Mouse (Mus musculus) left cerebral cortex, postnatal 25 days (tissue): ENCODE data around the gene Gm17482. TPM values are rescaled to one million over a fixed set of nuclear protein-coding genes. Genes with fewer than 3 reads are reported as not detected.

Experiments used
- DNase-seq, 2 experiments: peaks; one replicate each; pipeline ENCODE4 v3.0.0; 2022; ENCODE audit warnings: low spot score in 2 of 2, mixed read lengths in 1 of 2
- intact Hi-C: fragments of 180-260 bp; cut with DNase I; formaldehyde crosslinking; loops from one replicate; pipeline ENCODE4 v1.15.1; 2025
- total RNA-seq, 2 experiments: library from RNA; stranded (reverse); gene quantifications; 2 replicates each; pipeline ENCODE4 v1.2.3; 2021

Gm17482 gene
- total RNA-seq, 2 experiments from 2014 or later: not detected

DNA sequence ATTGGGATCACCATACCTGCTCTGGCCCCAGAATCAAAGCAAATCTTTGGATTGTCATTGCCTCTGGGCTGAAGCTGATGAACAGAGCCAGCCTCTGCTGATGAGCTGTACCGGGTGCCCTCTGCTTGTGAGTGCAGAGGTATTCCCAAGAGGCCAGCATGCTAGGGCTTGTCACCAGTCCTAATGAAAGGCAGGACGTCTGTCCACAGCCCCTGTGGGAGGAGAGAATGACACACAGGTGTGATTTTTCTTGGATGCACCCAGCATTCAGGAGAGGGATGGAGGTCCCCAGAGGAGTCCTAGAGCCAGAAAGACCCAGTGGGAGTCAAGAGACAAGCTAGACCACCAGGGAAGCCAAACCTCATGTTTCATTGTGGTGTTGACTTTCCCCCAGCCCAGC is 52.5 kb downstream of the Gm17482 start:
- intact Hi-C loops: loop anchor here (5.0 kb wide), 1 partner anchor 258 kb away; no protein-coding TSS in a partner anchor
- no peak for DNase-seq

DNA sequence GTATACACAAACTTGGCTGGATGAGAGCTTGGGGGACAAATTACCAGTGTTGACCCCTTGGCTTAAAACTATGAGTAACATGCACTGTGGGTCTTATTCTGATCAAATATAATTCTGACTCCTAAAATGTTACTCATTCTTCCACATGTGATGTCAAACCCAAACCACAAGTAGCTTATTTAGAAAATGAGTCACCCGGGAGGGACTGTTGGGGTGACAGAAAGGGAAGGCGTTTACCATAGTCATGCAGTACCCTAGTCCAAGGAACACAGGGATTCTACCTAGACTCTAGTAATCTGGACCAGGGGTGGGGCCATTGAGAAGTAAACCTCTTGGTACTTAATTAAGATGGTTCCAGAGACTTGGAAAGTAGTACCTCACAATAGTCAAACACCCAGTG is 57.0 kb downstream of the Gm17482 start:
- intact Hi-C loops: no loop called here
- peak in 1 of 2 experiments; percentile 61 for DNase-seq

DNA sequence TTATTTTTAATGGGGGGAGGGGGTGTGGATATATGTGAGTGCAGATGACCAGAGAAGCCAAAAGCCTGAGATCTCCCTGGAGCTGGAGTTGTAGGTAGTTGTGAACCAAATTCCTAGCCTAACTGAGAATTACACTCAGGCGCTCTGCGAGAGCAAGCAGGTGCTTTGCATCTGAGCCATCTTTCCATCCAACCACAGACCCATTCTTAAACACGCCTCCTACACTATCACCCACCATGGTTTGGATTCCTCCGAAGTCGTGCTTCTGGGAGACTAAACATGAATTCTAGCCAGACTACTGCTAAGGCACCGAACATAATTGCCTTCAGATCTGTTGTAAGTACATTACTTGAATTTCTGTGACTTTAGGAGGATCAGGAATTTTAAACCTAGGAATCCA is 59.3 kb downstream of the Gm17482 start:
- intact Hi-C loops: loop anchor here (1.0 to 2.0 kb wide), 2 partner anchors 35 to 74 kb away; partner anchors contain the start of gene Pparg
- DNase-seq: peak; percentile 46 to 93

DNA sequence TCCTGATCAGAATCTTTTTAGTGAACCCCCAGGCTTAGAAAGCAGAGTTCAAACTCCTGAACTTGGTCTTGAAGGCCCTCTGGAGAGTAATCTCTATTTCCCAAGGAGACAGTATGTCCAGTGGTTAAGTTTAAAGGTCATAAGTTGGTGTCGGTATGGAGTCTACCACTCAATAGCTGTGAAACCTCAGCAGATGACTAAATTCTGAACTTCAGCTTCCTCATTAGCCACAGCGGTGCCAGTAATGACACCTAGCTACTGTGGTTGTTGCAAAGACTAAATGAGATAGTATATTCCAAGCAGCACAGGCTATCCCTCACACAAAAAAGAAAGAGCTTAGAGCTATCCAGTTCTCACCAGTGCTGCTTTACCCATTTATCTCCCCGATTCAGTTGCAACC is 61.1 kb downstream of the Gm17482 start:
- intact Hi-C loops: no loop called here
- DNase-seq: no peak

DNA sequence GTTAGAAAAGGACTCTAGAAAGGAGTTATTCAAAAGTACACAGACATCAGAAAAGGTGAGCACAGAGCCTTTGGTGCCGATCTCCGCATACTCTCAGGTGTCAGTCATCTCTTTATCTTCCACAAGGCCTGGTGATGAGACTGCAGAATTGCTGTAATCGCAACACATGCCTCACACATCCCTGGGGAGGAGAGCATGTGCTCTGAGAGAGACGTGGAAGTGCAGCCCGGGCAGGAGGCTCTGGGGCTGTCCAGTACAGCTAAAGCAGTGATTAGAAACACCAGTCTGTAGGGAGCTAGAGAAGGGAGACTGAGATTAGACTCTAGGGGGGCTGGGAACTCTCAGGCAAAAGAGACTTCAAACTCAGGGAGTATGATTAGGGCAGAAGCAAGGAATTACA is 63.4 kb downstream of the Gm17482 start:
- intact Hi-C loops: no loop called here
- DNase-seq: no peak

DNA sequence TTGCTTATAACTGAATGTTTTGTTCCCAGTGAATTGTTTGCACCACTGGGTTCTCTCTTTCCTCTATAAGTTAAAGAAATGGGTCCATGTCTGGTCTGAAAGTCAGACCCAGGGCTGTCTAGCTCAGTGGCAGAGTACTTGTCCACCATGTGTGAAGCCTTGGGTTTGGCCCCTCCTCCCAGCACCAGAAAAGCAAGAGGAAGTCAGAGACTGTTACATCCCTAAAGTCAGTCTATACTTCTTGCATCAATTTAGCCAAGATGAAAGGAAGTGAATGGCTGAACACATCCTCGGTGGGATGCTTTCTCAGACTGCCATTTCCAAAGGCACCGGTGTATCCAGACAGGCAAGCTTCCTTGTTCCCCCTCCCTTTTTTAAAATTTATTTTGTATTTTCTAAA is 63.9 kb downstream of the Gm17482 start:
- DNase-seq: no peak
- intact Hi-C loops: no loop called here

DNA sequence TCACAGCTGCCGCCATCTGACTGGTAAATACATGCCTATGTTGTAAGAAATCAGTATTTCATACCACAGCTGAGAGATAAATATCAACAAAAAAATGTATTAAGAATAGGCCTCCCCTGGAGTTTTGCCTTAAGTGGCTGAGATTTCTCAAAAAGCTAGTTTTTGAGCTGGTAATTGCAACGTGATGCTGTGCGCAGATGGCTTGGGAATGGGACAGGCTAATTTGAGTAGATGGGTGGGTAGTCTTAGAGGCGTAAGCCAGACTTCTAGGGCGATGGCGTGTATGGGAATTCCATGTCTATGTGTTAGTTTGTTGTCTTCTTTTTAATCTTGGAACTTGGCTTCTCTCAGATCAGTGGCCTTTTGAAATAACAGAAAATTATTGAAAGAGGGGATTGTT is 64.7 kb downstream of the Gm17482 start:
- peak in 1 of 2 experiments; percentile 86 for DNase-seq
- intact Hi-C loops: loop anchor here (2.0 kb wide), 1 partner anchor 21 kb away; no protein-coding TSS in a partner anchor

DNA sequence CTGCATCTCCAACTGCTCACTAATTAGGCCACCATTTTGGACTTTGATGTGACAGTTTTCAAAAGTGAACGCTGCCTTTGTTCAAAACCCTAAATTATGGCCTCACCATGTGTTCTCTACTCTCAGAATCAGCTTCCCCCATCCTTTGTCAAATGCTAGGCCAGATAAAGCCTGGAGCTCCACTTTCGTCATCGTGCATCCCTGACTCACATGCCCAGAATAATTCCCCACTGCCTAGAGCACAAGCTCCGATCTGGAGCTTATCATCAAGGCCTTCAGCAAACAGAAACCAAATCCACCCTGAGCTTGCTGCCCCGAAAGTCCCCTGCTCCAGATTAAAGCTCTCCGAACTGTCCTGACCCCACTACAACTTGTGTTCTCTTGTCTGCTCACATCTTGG is 65.5 kb downstream of the Gm17482 start:
- peak in 1 of 2 experiments; percentile 90 for DNase-seq
- intact Hi-C loops: loop anchor here (2.0 kb wide), 1 partner anchor 20 kb away; no protein-coding TSS in a partner anchor

DNA sequence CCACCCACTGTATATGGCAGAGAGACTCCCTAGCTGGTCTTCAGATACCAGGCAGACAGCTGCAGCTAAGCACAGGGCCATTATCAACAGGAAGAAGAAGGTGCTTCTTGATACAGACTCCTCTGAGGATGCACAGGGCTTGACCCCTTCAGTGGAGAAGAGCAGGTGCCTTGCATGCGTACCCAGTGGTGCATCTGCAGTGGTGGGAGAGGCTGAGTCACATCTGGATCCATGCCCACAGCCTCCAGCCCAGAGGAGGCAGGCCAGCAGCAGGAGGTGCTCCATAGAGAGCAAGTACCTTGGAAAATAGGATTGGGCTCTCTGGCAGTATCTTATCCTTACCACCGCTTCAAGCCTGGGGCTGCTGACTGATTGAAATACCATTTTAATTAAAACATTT is 66.7 kb downstream of the Gm17482 start:
- intact Hi-C loops: loop anchor here (2.0 kb wide), 1 partner anchor 19 kb away; no protein-coding TSS in a partner anchor
- DNase-seq: no peak

DNA sequence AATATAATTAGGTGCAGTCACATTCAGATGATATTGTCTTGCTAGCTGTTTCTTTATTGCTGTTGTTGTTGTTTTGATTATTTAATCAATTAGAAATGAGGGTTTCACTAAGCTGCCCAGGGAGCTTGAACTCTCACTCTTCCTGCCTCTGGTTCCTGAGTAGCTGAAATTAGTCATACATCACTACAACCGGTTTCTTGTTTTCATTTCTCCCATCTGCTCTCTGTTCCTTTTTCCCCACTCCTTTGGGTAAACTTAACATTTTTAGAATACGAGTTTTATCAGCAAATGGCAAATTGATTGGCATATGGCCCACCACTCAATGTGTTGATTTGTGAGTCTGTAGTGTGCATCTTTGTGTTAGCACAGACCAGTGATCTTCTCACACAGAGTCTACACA is 80.0 kb downstream of the Gm17482 start:
- no peak for DNase-seq
- intact Hi-C loops: no loop called here

Other genes with a start within 250 kb of the Gm17482 start
- 10 to 100 TPM; 16.0 to 16.8 TPM for gene Tamm41, start 189.5 kb upstream of the Gm17482 start, total RNA-seq
- 100 to 1,000 TPM; 471 to 488 TPM for gene Syn2, start 92.4 kb upstream of the Gm17482 start, total RNA-seq
- 10 to 100 TPM; 16.2 to 21.2 TPM for gene Timp4, start 24.9 kb downstream of the Gm17482 start, total RNA-seq
- gene Pparg, start 133.6 kb downstream of the Gm17482 start, total RNA-seq: 1 to 10 TPM; 5.5 to 6.2 TPM